Mouse (Mus musculus): ENCODE measurements around the gene Ccdc9b. TPM values are rescaled to one million over a fixed set of nuclear protein-coding genes. Genes with fewer than 3 reads are reported as not detected.

The Ccdc9b gene
- 1.6 and 1.8 TPM in 2 replicates for polyA plus RNA-seq (2012; rRNA removed)

DNA sequence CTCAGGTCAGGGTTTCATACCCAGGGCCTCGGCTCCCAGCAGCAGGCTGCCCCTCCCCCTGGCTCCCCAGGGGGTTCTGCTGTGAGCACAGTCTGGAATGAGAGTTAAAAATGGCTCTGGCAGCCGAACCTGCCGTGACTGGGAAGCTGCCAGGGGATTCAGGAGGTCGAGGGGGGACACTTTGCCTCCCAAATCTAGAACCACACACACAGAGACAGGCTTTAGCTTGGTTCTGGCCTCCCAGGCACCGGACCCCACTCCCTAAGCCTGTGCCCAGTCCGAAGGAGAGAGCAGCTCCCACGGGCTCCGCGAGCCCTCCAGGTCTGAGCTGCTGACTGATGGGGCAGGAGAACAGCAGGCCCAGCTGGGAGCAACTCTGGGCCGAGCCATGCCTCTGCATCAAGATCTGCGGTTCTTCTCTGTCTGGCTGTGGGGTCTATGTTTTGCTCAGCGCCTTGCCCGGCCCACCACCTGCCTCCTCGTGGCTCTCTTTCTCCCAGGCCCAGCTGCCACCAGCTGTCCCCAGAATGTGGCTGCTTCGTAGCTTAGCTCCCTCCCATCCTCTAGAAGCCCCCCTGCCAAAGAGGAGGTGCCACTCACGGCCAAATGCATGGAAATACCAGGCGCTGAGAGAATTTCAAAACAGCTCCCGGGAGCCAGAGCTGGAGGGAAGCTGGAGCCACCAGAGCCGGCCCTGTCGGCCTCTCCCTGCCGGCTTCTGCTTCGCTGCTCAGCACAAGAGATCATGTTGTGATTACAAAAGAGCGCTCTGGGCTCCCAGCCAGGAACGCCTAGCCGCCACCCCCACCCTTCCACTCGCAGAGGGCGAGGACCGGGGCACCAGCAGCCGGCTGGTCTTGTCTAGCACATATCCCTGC is at the start of gene Ccdc9b:
Gene Ccdc9b (minus strand): TSS at position 756 of the 878 bp plus-strand sequence.

DNA sequence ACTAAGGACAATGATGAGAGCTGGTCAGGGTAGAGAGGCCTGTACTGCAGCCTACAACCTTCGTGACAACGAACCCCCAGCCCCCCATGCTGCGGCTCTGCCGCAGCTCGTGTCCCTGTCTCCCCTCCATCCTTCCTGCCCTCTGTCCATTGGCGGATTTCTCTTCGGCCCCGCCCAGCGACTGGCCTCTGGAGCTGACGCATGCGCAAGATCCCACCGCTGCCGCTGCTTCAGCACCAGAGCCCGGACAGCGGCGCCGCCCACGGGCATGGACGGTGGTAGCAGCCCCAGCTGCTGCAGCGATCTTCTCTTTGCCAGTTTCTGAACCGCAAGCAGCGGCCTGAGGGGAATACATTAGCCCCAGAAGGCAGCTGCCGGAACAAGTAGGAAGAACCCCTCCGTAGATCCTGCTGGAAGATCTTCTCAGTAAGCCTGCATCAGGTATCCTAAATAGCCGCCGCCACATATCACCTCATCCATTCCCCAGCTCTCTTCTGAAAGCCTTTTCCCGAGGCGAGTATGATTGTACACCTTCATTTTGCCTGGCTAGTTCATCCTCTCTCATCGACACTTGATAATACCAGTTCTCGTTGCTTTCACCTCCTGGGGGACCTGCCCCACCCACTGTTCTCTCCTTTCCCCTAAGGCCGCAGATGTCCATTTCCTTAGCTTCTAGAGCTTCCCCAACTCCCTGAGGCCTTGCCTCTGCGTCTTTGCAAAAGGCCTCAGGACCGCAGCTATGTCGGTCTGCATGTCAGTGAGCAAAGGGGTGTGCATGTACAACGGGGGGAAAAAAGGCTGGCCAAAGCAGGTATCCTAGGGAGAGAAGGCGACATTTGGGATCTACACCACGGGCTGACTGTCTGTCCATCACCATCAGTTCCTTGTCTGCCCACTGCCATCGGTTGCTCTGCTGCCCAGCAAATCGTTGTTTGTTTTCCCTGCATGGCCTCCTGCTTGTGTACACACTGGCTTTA is 17.3 kb upstream of the Ccdc9b start, which contains the start of gene Disp2:
Gene Disp2 (plus strand): TSS at position 216 of the 977 bp plus-strand sequence.

DNA sequence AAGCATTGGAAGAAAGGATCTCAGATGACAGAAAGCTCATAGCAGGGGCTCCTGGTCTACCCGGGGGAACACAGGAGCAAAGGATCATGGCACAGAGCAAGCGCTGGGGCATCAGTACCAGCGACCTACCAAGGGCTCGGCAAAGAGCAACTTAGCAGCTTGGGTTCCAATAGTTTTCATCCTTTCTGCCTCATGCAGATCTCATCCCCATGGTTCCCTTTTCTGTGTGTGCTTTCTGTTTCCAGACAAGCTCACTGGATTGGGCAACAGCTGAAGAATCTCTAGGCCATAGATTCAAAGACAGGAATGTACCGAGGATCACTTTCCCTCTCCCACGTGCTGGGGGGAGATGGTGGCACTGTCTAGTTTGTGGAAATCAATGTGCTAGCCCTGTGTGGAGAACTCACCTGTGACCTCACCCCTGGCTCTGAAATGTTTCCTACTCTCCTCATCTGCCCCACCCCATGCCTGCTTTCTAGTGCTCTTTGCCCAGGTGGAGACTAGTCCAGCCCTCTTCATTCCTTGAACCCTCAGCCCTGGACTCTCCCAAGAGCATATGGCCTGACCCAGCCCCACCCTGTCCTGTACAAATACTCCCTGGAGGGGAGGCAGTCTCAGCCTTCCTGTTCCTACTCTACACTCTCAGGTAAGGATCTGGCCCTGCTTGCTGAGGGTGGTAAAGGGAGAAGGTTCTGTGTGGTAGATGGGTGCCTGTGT is 9.9 kb upstream of the Ccdc9b start, which contains the start of gene Phgr1:
Gene Phgr1 (plus strand): TSS at position 612 of the 717 bp plus-strand sequence.

DNA sequence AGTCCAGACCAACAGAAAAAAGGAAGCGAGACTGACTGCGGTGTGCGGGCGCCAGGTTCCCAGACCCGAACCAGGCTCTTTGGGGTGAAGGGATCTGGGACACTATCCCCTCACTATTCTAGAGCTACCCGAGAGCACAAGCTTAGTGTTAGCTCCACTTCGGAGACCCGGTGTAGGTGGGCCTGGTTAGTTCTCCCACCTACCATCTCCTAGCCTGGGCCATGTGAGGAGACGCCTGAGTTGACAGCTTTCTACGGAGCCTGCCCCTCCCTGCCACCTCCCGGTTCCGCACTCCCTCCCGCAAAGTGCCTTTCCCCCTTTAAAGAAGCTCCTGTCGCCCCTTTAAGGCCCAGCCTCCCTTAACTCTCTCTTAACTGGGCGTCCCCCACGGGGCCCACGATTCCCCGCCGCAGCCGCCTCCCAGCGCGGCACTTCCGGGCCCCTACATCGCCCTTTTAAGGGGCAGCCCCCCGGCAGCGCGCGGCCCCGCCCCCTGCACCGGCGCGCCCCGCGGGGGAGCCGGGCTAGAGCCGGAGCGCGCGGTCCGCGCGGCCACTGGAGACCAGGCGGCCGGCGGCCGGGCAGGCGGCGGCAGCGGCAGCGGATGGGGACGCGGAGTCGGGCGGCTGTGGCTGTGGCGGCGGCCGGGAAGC is 17.1 kb downstream of the Ccdc9b start, which contains the start of gene Inafm2:
Gene Inafm2 (plus strand): TSS at position 527 of the 653 bp plus-strand sequence.

DNA sequence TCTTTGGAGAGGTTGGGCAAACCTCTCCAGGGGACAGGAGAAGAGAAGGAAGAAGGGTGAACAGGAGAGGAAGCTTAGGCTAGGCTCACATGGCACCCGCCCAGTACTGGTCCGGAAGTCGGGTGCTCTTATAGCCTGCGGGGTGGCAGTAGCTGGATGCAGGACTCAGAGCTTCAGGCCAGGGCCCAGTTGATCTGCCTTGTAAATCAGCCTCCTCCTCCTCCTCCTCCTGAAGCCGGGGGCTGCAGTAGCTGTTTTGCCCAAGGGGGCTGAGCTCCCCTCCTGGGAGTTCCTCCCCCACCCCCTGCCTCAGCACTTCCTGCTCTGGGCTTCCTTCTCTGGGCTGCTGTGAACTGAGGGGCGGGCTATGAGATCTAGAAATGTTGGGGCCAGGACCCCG is 34.1 kb downstream of the Ccdc9b start, which contains the start of gene Plcb2:
Gene Plcb2 (minus strand): TSS at position 102 of the 400 bp plus-strand sequence.

Other genes with a start within 250 kb of the Ccdc9b start
- gene Bmf, start 213.0 kb downstream of the Ccdc9b start, polyA plus RNA-seq (2012; rRNA removed), result 4.5 and 5.0 TPM in 2 replicates
- 7.8 and 11.1 TPM in 2 replicates for gene Bub1b, start 164.4 kb downstream of the Ccdc9b start, polyA plus RNA-seq (2012; rRNA removed)
- gene Pak6, start 99.4 kb downstream of the Ccdc9b start, polyA plus RNA-seq (2012; rRNA removed), result 46.3 and 57.9 TPM in 2 replicates
- 1.1 and 1.2 TPM in 2 replicates for gene Ankrd63, start 58.7 kb downstream of the Ccdc9b start, polyA plus RNA-seq (2012; rRNA removed)
- gene Plcb2, start 34.2 kb downstream of the Ccdc9b start, polyA plus RNA-seq (2012; rRNA removed), result 1.2 TPM in 2 replicates
- gene Inafm2, start 16.9 kb downstream of the Ccdc9b start, polyA plus RNA-seq (2012; rRNA removed), result 10.3 and 10.6 TPM in 2 replicates
- gene Phgr1, start 10.1 kb upstream of the Ccdc9b start, polyA plus RNA-seq (2012; rRNA removed), result 1.8 TPM in 1 of 2 replicates, not detected in the other
- gene Disp2, start 17.1 kb upstream of the Ccdc9b start, polyA plus RNA-seq (2012; rRNA removed), result 98.3 and 98.9 TPM in 2 replicates
- 14.1 and 15.7 TPM in 2 replicates for gene Knstrn, start 51.3 kb upstream of the Ccdc9b start, polyA plus RNA-seq (2012; rRNA removed)
- 51.4 and 54.8 TPM in 2 replicates for gene Ivd, start 99.3 kb upstream of the Ccdc9b start, polyA plus RNA-seq (2012; rRNA removed)
- gene Bahd1, start 137.7 kb upstream of the Ccdc9b start, polyA plus RNA-seq (2012; rRNA removed), result 15.9 and 19.6 TPM in 2 replicates
- 4.8 and 5.2 TPM in 2 replicates for gene Chst14, start 163.8 kb upstream of the Ccdc9b start, polyA plus RNA-seq (2012; rRNA removed)

All from central nervous system, embryonic 18 days (tissue).